Mouse (Mus musculus): ENCODE measurements around the gene D1Ertd622e.

D1Ertd622e gene
- long read RNA-seq, experiment 1, full-length matches to known transcripts, result 4 of 5 reads
- long read RNA-seq, experiment 1, partial matches to known transcripts, result 0 of 5 reads
- long read RNA-seq, experiment 1, other reads (novel, unspliced or antisense), result 1 of 5 reads
- long read RNA-seq, experiment 2, partial matches to known transcripts, result 0 of 2 reads
- long read RNA-seq, experiment 2, other reads (novel, unspliced or antisense), result 2 of 2 reads

- intact Hi-C loops (cut with DNase I), result no loop called here
These were observed at the start of gene D1Ertd622e for GRCm38 (mm10) chr1:97661406-97662241. Gene D1Ertd622e (minus strand): TSS chr1:97662074.

GRCm38 (mm10) chr1:97710520-97710919 is 48.6 kb upstream of the D1Ertd622e start:
- intact Hi-C loops (cut with DNase I), result no loop called here

- intact Hi-C loops (cut with DNase I), result no loop called here
These were observed 43.5 kb upstream of the D1Ertd622e start for GRCm38 (mm10) chr1:97705389-97705788.

GRCm38 (mm10) chr1:97704646-97705045 is 42.8 kb upstream of the D1Ertd622e start:
- intact Hi-C loops (cut with DNase I), result no loop called here

GRCm38 (mm10) chr1:97698956-97699570 is 37.2 kb upstream of the D1Ertd622e start:
- intact Hi-C loops (cut with DNase I), result no loop called here

- intact Hi-C loops (cut with DNase I), result no loop called here
These were observed 35.4 kb upstream of the D1Ertd622e start for GRCm38 (mm10) chr1:97697273-97697672.

- intact Hi-C loops (cut with DNase I), result no loop called here
These were observed 32.0 kb upstream of the D1Ertd622e start for GRCm38 (mm10) chr1:97693825-97694224.

- intact Hi-C loops (cut with DNase I), result loop anchor here (10.0 kb wide), 1 partner anchor 194 kb away; no protein-coding TSS in a partner anchor
These were observed 26.9 kb upstream of the D1Ertd622e start for GRCm38 (mm10) chr1:97688756-97689155.

- intact Hi-C loops (cut with DNase I), result no loop called here
These were observed 14.8 kb upstream of the D1Ertd622e start for GRCm38 (mm10) chr1:97676526-97677177.

GRCm38 (mm10) chr1:97676115-97676514 is 14.2 kb upstream of the D1Ertd622e start:
- intact Hi-C loops (cut with DNase I), result no loop called here

GRCm38 (mm10) chr1:97672849-97673248 is 11.0 kb upstream of the D1Ertd622e start:
- intact Hi-C loops (cut with DNase I), result no loop called here

- intact Hi-C loops (cut with DNase I), result no loop called here
These were observed 5.4 kb upstream of the D1Ertd622e start for GRCm38 (mm10) chr1:97667288-97667687.

GRCm38 (mm10) chr1:97662324-97662723 is 450 bp upstream of the D1Ertd622e start:
- intact Hi-C loops (cut with DNase I), result no loop called here

GRCm38 (mm10) chr1:97660687-97661405 is 1.0 kb downstream of the D1Ertd622e start:
- intact Hi-C loops (cut with DNase I), result no loop called here

GRCm38 (mm10) chr1:97659405-97659804 is 2.5 kb downstream of the D1Ertd622e start:
- intact Hi-C loops (cut with DNase I), result no loop called here

GRCm38 (mm10) chr1:97657786-97658185 is 4.1 kb downstream of the D1Ertd622e start:
- intact Hi-C loops (cut with DNase I), result no loop called here

- intact Hi-C loops (cut with DNase I), result no loop called here
These were observed 4.7 kb downstream of the D1Ertd622e start for GRCm38 (mm10) chr1:97657201-97657600.

- intact Hi-C loops (cut with DNase I), result no loop called here
These were observed 7.4 kb downstream of the D1Ertd622e start for GRCm38 (mm10) chr1:97654397-97654975.

- intact Hi-C loops (cut with DNase I), result no loop called here
These were observed 11.2 kb downstream of the D1Ertd622e start for GRCm38 (mm10) chr1:97650553-97651123.

GRCm38 (mm10) chr1:97650072-97650471 is 11.8 kb downstream of the D1Ertd622e start:
- intact Hi-C loops (cut with DNase I), result no loop called here

Data from adrenal gland (tissue).